37 mouse cellular contexts compared by ENCODE assay signal in genomic region chr2:24184092-24184491, GRCm38 (mm10). TPM values are rescaled to one million over a fixed set of nuclear protein-coding genes. Genes with fewer than 3 reads are reported as not detected.
"Had no signal": no experiment of that assay in that cellular context is flagged by ENCODE, and none has a peak within 500 bp of the region (broad histone marks: within the 10 kb centered on the region; RNA-seq: fewer than 3 reads in every experiment).

No protein-coding gene starts in this region.

RNA-seq across cellular contexts. Expression of gene Il1f9, which starts 2.2 kb away (rescaled TPM):
- total RNA-seq: forebrain, postnatal 0 days; gastrocnemius, adult 18-20 months; gastrocnemius, adult 8-10 months; gastrocnemius, postnatal 14 days; gastrocnemius, postnatal 36 days; heart, postnatal 14 days; heart, postnatal 36 days; hindbrain, postnatal 0 days; layer of hippocampus, adult 18-20 months; layer of hippocampus, adult 8-10 months; layer of hippocampus, postnatal 14 days; layer of hippocampus, postnatal 36 days; left cerebral cortex, adult 18-20 months; left cerebral cortex, adult 8-10 months; left cerebral cortex, postnatal 10 days; left cerebral cortex, postnatal 25 days; left cerebral cortex, postnatal 4 days had no signal
- polyA plus RNA-seq: forebrain, postnatal 0 days; gonadal fat pad, adult 2 months; heart, embryonic 11.5 days; heart, embryonic 13.5 days; heart, embryonic 15.5 days; hindbrain, embryonic 11.5 days; hindbrain, embryonic 13.5 days; hindbrain, embryonic 15.5 days; hindbrain, postnatal 0 days; intestine, embryonic 14.5 days; intestine, embryonic 16.5 days; kidney, embryonic 14.5 days; kidney, embryonic 16.5 days; large intestine, adult 2 months; limb, embryonic 11.5 days; limb, embryonic 13.5 days; liver, embryonic 11.5 days had no signal

RNA-seq across cellular contexts. Expression of gene Il1f6, which starts 31.1 kb away (rescaled TPM):
- total RNA-seq: forebrain, postnatal 0 days; gastrocnemius, adult 18-20 months; gastrocnemius, adult 8-10 months; gastrocnemius, postnatal 14 days; gastrocnemius, postnatal 36 days; heart, adult 2 months; heart, postnatal 14 days; heart, postnatal 36 days; hematopoietic stem cell, adult 5-6 weeks; hindbrain, postnatal 0 days; layer of hippocampus, adult 18-20 months; layer of hippocampus, adult 8-10 months; layer of hippocampus, postnatal 14 days; layer of hippocampus, postnatal 36 days; left cerebral cortex, adult 18-20 months; left cerebral cortex, adult 8-10 months; left cerebral cortex, postnatal 10 days; left cerebral cortex, postnatal 25 days; left cerebral cortex, postnatal 4 days had no signal
- polyA plus RNA-seq: forebrain, postnatal 0 days; gonadal fat pad, adult 2 months; heart, adult 2 months; heart, embryonic 11.5 days; heart, embryonic 13.5 days; heart, embryonic 15.5 days; heart, postnatal 0 days; hindbrain, embryonic 11.5 days; hindbrain, embryonic 13.5 days; hindbrain, embryonic 15.5 days; hindbrain, postnatal 0 days; intestine, embryonic 14.5 days; intestine, embryonic 16.5 days; kidney, embryonic 14.5 days; large intestine, adult 2 months; limb, embryonic 11.5 days; limb, embryonic 13.5 days; liver, embryonic 11.5 days; liver, embryonic 13.5 days; liver, embryonic 15.5 days had no signal

RNA-seq across cellular contexts. Expression of gene Il1f8, which starts 31.1 kb away (rescaled TPM):
- total RNA-seq: forebrain, postnatal 0 days; gastrocnemius, adult 18-20 months; gastrocnemius, adult 8-10 months; gastrocnemius, postnatal 14 days; gastrocnemius, postnatal 36 days; heart, adult 2 months; heart, postnatal 14 days; heart, postnatal 36 days; hematopoietic stem cell, adult 5-6 weeks; hindbrain, postnatal 0 days; layer of hippocampus, adult 18-20 months; layer of hippocampus, adult 8-10 months; layer of hippocampus, postnatal 14 days; layer of hippocampus, postnatal 36 days; left cerebral cortex, adult 18-20 months; left cerebral cortex, adult 8-10 months; left cerebral cortex, postnatal 10 days; left cerebral cortex, postnatal 25 days; left cerebral cortex, postnatal 4 days had no signal
- polyA plus RNA-seq: forebrain, postnatal 0 days; gonadal fat pad, adult 2 months; heart, adult 2 months; heart, embryonic 11.5 days; heart, embryonic 13.5 days; heart, embryonic 15.5 days; heart, postnatal 0 days; hindbrain, embryonic 11.5 days; hindbrain, embryonic 13.5 days; hindbrain, embryonic 15.5 days; hindbrain, postnatal 0 days; intestine, embryonic 14.5 days; intestine, embryonic 16.5 days; kidney, embryonic 14.5 days; kidney, embryonic 16.5 days; large intestine, adult 2 months; limb, embryonic 11.5 days; limb, embryonic 13.5 days; liver, embryonic 11.5 days; liver, embryonic 13.5 days; liver, embryonic 15.5 days had no signal
